Mouse (Mus musculus): ENCODE results near the gene Vasn.

DNA sequence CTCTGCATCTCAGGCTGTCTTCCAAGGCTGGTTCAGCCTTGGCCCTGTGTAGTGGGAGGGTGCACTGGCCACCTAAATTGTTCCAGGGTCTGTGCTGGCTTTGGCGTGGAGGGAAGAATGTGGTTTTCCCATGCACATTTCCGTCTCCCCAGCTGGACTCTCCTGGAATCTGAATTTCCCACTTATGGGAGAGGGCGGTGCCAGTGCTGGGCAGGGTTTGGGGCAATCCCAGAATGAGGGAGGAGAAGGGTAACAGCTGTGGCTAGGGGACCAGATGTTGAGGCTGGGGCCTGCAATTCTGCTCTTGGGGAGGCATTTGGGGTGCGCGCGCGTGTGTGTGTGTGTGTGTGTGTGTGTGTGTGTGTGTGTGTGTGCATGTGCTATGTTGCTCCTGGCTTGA is 42.4 kb upstream of the Vasn start:
- TF ChIP-seq CTCF (IDR thresholded peaks at IDR 0.05; ENCODE audit: control insufficient read depth, insufficient read depth, insufficient replicate concordance, low read depth, low read length), result no peak
- no peak for TF ChIP-seq POLR2A (IDR thresholded peaks at IDR 0.05; ENCODE audit: control insufficient read depth, low read depth, low read length)

All from testis, adult 2 months (tissue).